Mouse (Mus musculus): ENCODE data around the gene Ttc9b. TPM values are rescaled to one million over a fixed set of nuclear protein-coding genes. Genes with fewer than 3 reads are reported as not detected.

The Ttc9b gene
- polyA plus RNA-seq, 1 experiment from 2014 or later: 0.10 TPM

Other genes with a start within 250 kb of the Ttc9b start
- 0.17 and 0.23 TPM in 2 replicates for gene Sptbn4, start 206.2 kb upstream of the Ttc9b start, polyA plus RNA-seq (2015; fragmentation: Nextera tagmentation; extraction: Ambion mirVana)
- 38.9 and 46.3 TPM in 2 replicates for gene Blvrb, start 205.9 kb upstream of the Ttc9b start, polyA plus RNA-seq (2015; fragmentation: Nextera tagmentation; extraction: Ambion mirVana)
- gene Sertad3, start 180.1 kb upstream of the Ttc9b start, polyA plus RNA-seq (2015; fragmentation: Nextera tagmentation; extraction: Ambion mirVana): 33.6 and 36.3 TPM in 2 replicates
- gene Sertad1, start 167.0 kb upstream of the Ttc9b start, polyA plus RNA-seq (2015; fragmentation: Nextera tagmentation; extraction: Ambion mirVana): 37.8 and 39.2 TPM in 2 replicates
- gene Prx, start 154.6 kb upstream of the Ttc9b start, polyA plus RNA-seq (2015; fragmentation: Nextera tagmentation; extraction: Ambion mirVana): 5.2 TPM in 2 replicates
- gene Hipk4, start 130.6 kb upstream of the Ttc9b start, polyA plus RNA-seq (2015; fragmentation: Nextera tagmentation; extraction: Ambion mirVana): 0.87 and 1.4 TPM in 2 replicates
- gene Pld3, start 100.7 kb upstream of the Ttc9b start, polyA plus RNA-seq (2015; fragmentation: Nextera tagmentation; extraction: Ambion mirVana): 94.8 and 95.0 TPM in 2 replicates
- 34.6 and 37.0 TPM in 2 replicates for gene 2310022A10Rik, start 100.7 kb upstream of the Ttc9b start, polyA plus RNA-seq (2015; fragmentation: Nextera tagmentation; extraction: Ambion mirVana)
- gene Akt2, start 62.4 kb upstream of the Ttc9b start, polyA plus RNA-seq (2015; fragmentation: Nextera tagmentation; extraction: Ambion mirVana): 114 and 117 TPM in 2 replicates
- gene Map3k10, start 20.7 kb downstream of the Ttc9b start, polyA plus RNA-seq (2015; fragmentation: Nextera tagmentation; extraction: Ambion mirVana): 8.2 and 8.8 TPM in 2 replicates
- gene Zfp607b, start 35.4 kb downstream of the Ttc9b start, polyA plus RNA-seq (2015; fragmentation: Nextera tagmentation; extraction: Ambion mirVana): 4.9 and 6.3 TPM in 2 replicates
- 47.5 TPM in 2 replicates for gene Zfp60, start 77.5 kb downstream of the Ttc9b start, polyA plus RNA-seq (2015; fragmentation: Nextera tagmentation; extraction: Ambion mirVana)
- 2.7 TPM in 2 replicates for gene Zfp626, start 153.3 kb downstream of the Ttc9b start, polyA plus RNA-seq (2015; fragmentation: Nextera tagmentation; extraction: Ambion mirVana)
- 9.1 and 10.2 TPM in 2 replicates for gene Zfp59, start 184.7 kb downstream of the Ttc9b start, polyA plus RNA-seq (2015; fragmentation: Nextera tagmentation; extraction: Ambion mirVana)
- gene Zfp607a, start 203.6 kb downstream of the Ttc9b start, polyA plus RNA-seq (2015; fragmentation: Nextera tagmentation; extraction: Ambion mirVana): 3.4 and 3.6 TPM in 2 replicates

All from limb, embryonic 13.5 days (tissue).